Mouse (Mus musculus) CH12.LX (cell line): ENCODE data around the gene Spen. TPM values are rescaled to one million over a fixed set of nuclear protein-coding genes. Genes with fewer than 3 reads are reported as not detected.

ENCODE experiments used
- DNase-seq: peaks from one replicate; pipeline ENCODE4 v3.0.0-alpha.2; 2013; ENCODE audit errors: extremely low read depth
- H3K27ac ChIP-seq: 2 replicates; pipeline ENCODE4 v1.5.1; 2012; ENCODE audit warnings: low read depth, mild to moderate bottlenecking, control low read depth, moderate library complexity; ENCODE audit not compliant: insufficient read depth
- H3K27me3 ChIP-seq: replicated peaks from 2 replicates; pipeline ENCODE3; 2012; ENCODE audit warnings: inconsistent platforms
- H3K36me3 ChIP-seq, 2 experiments: replicated peaks in 1 of 2; 2 replicates each; pipeline versions ENCODE3 to v1.6.1; 2012; ENCODE audit warnings: inconsistent platforms in 1 of 2, low read length in 1 of 2, mild to moderate bottlenecking in 1 of 2, mixed read lengths in 1 of 2, moderate library complexity in 1 of 2; ENCODE audit not compliant: control insufficient read depth in 1 of 2, insufficient read depth in 1 of 2
- H3K4me1 ChIP-seq, 2 experiments: 2 replicates each; pipeline ENCODE4 v1.6.1; 2012; ENCODE audit warnings: inconsistent platforms in 1 of 2, moderate library complexity in 1 of 2; ENCODE audit not compliant: insufficient read depth in 2 of 2, control insufficient read depth in 1 of 2
- H3K4me2 ChIP-seq: 2 replicates; pipeline ENCODE4 v1.6.1; 2012; ENCODE audit warnings: low read depth, mild to moderate bottlenecking, control low read depth; ENCODE audit not compliant: poor library complexity, insufficient read depth, severe bottlenecking
- H3K4me3 ChIP-seq, 3 experiments: fragments of 150-350 bp in 1 of 3; sonication (generic) in 1 of 3; replicated peaks in 1 of 3; 2 replicates each; pipeline versions ENCODE3 to v1.5.1; 2011 to 2012; ENCODE audit warnings: low read depth in 2 of 3, low read length in 2 of 3, mild to moderate bottlenecking in 2 of 3, moderate library complexity in 2 of 3, control low read depth in 1 of 3, improper control_type of control experiment in 1 of 3, inconsistent platforms in 1 of 3, mixed read lengths in 1 of 3; ENCODE audit not compliant: poor library complexity in 1 of 3
- H3K79me2 ChIP-seq: replicated peaks from 2 replicates; pipeline ENCODE4 v1.6.1; 2012; ENCODE audit warnings: mild to moderate bottlenecking, moderate library complexity; ENCODE audit not compliant: control insufficient read depth, poor library complexity, insufficient read depth, severe bottlenecking; ENCODE audit errors: extremely low read depth
- H3K9ac ChIP-seq: 2 replicates; pipeline ENCODE4 v1.6.1; 2012; ENCODE audit warnings: low read depth, mild to moderate bottlenecking, control low read depth, moderate library complexity; ENCODE audit not compliant: insufficient read depth
- H3K9me3 ChIP-seq: replicated peaks from 2 replicates; pipeline ENCODE3; 2012; ENCODE audit warnings: low read length, inconsistent platforms, mixed read lengths
- BHLHE40 ChIP-seq: IDR thresholded peaks from 2 replicates; pipeline ENCODE4 v1.6.1; 2011; ENCODE audit warnings: mild to moderate bottlenecking, low read depth, low read length, improper control_type of control experiment
- CHD2 ChIP-seq: IDR thresholded peaks from 2 replicates; pipeline ENCODE4 v1.6.1; 2011; ENCODE audit warnings: low read length, improper control_type of control experiment
- CTCF ChIP-seq, 2 experiments: IDR thresholded peaks in 1 of 2; conservative IDR thresholded peaks in 1 of 2; 2 replicates each; pipeline ENCODE4 v1.5.1; 2011 to 2012; ENCODE audit warnings: low read depth in 2 of 2, low read length in 2 of 2, improper control_type of control experiment in 1 of 2, inconsistent platforms in 1 of 2, mild to moderate bottlenecking in 1 of 2, moderate library complexity in 1 of 2
- E2F4 ChIP-seq: IDR thresholded peaks from 2 replicates; pipeline ENCODE4 v1.6.1; 2011; ENCODE audit warnings: low read depth, low read length, improper control_type of control experiment; ENCODE audit not compliant: insufficient replicate concordance
- ELF1 ChIP-seq: IDR thresholded peaks from 2 replicates; pipeline ENCODE4 v1.6.1; 2014; ENCODE audit warnings: low read depth, mild to moderate bottlenecking, inconsistent platforms, low read length, improper control_type of control experiment
- ETS1 ChIP-seq: conservative IDR thresholded peaks from 2 replicates; pipeline ENCODE4 v1.6.1; 2012; ENCODE audit warnings: low read depth, mild to moderate bottlenecking, inconsistent platforms, low read length, improper control_type of control experiment, moderate library complexity
- GABPA ChIP-seq: IDR thresholded peaks from 2 replicates; pipeline ENCODE4 v1.6.1; 2012; ENCODE audit warnings: low read depth, low read length, improper control_type of control experiment, inconsistent platforms; ENCODE audit not compliant: insufficient replicate concordance
- IRF4 ChIP-seq: IDR thresholded peaks from 2 replicates; pipeline ENCODE4 v1.6.1; 2014; ENCODE audit warnings: low read depth, mild to moderate bottlenecking, inconsistent platforms, low read length, improper control_type of control experiment
- JUN ChIP-seq: IDR thresholded peaks from 2 replicates; pipeline ENCODE4 v1.6.1; 2011; ENCODE audit warnings: low read depth, mild to moderate bottlenecking, low read length, improper control_type of control experiment, moderate library complexity; ENCODE audit not compliant: insufficient read depth
- MAZ ChIP-seq: IDR thresholded peaks from 2 replicates; pipeline ENCODE4 v1.6.1; 2012; ENCODE audit warnings: low read depth, mild to moderate bottlenecking, inconsistent platforms, low read length, improper control_type of control experiment, moderate library complexity
- MEF2A ChIP-seq: IDR thresholded peaks from 2 replicates; pipeline ENCODE4 v1.6.1; 2014; ENCODE audit warnings: low read depth, mild to moderate bottlenecking, inconsistent platforms, low read length, improper control_type of control experiment, borderline replicate concordance
- MYC ChIP-seq: IDR thresholded peaks from 2 replicates; pipeline ENCODE4 v1.6.1; 2011; ENCODE audit warnings: low read depth, mild to moderate bottlenecking, improper control_type of control experiment, low read length
- NELFE ChIP-seq: IDR thresholded peaks from 2 replicates; pipeline ENCODE4 v1.6.1; 2011; ENCODE audit warnings: low read depth, low read length, improper control_type of control experiment
- POLR2A ChIP-seq: IDR thresholded peaks from 2 replicates; pipeline ENCODE4 v1.6.1; 2011; ENCODE audit warnings: low read depth, mild to moderate bottlenecking, improper control_type of control experiment, low read length
- SIN3A ChIP-seq: IDR thresholded peaks from 2 replicates; pipeline ENCODE4 v1.6.1; 2012; ENCODE audit warnings: low read length, improper control_type of control experiment, inconsistent platforms
- TCF12 ChIP-seq: IDR thresholded peaks from 2 replicates; pipeline ENCODE4 v1.6.1; 2014; ENCODE audit warnings: low read depth, mild to moderate bottlenecking, inconsistent platforms, low read length, improper control_type of control experiment
- USF1 ChIP-seq: IDR thresholded peaks from 2 replicates; pipeline ENCODE4 v1.6.1; 2014; ENCODE audit warnings: low read depth, mild to moderate bottlenecking, inconsistent platforms, low read length, improper control_type of control experiment
- USF2 ChIP-seq: conservative IDR thresholded peaks from 2 replicates; pipeline ENCODE4 v1.6.1; 2011; ENCODE audit warnings: low read depth, low read length, improper control_type of control experiment
- ZMIZ1 ChIP-seq: IDR thresholded peaks from 2 replicates; pipeline ENCODE4 v1.6.1; 2012; ENCODE audit warnings: low read depth, mild to moderate bottlenecking, inconsistent platforms, low read length, improper control_type of control experiment
- ZNF384 ChIP-seq: IDR thresholded peaks from 2 replicates; pipeline ENCODE4 v1.6.1; 2012; ENCODE audit warnings: low read depth, low read length, improper control_type of control experiment, inconsistent platforms
- dilution Hi-C: fragments of 300-500 bp; cut with MboI; formaldehyde crosslinking; loops from 2 replicates; pipeline ENCODE4 v1.14.3; 2020; ENCODE audit warnings: low sequenced_read_pairs; ENCODE audit not compliant: extremely low pct_unique_long_range_greater_than_20kb, extremely low pct_ligation_motif_present
- in situ Hi-C: fragments of 300-500 bp; cut with MboI; formaldehyde crosslinking; loops from 3 replicates; pipeline ENCODE4 v1.14.3; 2019; ENCODE audit warnings: low sequenced_read_pairs, low pct_ligation_motif_present, low pct_unique_long_range_greater_than_20kb, mixed read lengths
- polyA plus RNA-seq: library from polyadenylated mRNA; unstranded; fragments of >175 nt; gene quantifications from 2 replicates; pipeline ENCODE4 v1.2.1, GENCODE M21; 2012; ENCODE audit warnings: low read depth; ENCODE audit not compliant: insufficient read length
- total RNA-seq, 2 experiments: library from RNA; depleted of rRNA; stranded (reverse); fragments of 300-350 nt in 1 of 2; fragments of >200 nt in 1 of 2; gene quantifications; 2 replicates each; pipeline ENCODE4 v1.2.3; 2012 to 2014

Gene Spen
- total and polyA plus RNA-seq, 3 experiments, result 4.0 to 21.6 (median 10.2) TPM

- no peak for DNase-seq
- H3K9me3 ChIP-seq, result no peaks in the 10 kb centered on the region
- no peaks in the 10 kb centered on the region; the same call in 1 of the 2 replicates for H3K79me2 ChIP-seq
- H3K36me3 ChIP-seq, result peaks cover 60 to 92% of the 10 kb centered on the region in 2 experiments
- H3K27me3 ChIP-seq, result no peaks in the 10 kb centered on the region
- H3K4me3 ChIP-seq, result no peak overlapping the region
- in situ Hi-C loops, result no loop called here
- no peak for TF ChIP-seq BHLHE40
- no peak for TF ChIP-seq MEF2A
- TF ChIP-seq GABPA, result no peak
- TF ChIP-seq IRF4, result no peak
- TF ChIP-seq JUN, result no peak
- no peak for TF ChIP-seq ETS1
- no peak for TF ChIP-seq ELF1
- TF ChIP-seq MAZ, result no peak
- TF ChIP-seq E2F4, result no peak
- no peak for TF ChIP-seq USF1
- no peak for TF ChIP-seq NELFE
- no peak for TF ChIP-seq ZMIZ1
- no peak for TF ChIP-seq ZNF384
- TF ChIP-seq POLR2A, result no peak
- TF ChIP-seq TCF12, result no peak
- no peak overlapping the region for H3K9ac ChIP-seq
- H3K4me2 ChIP-seq, result no peak overlapping the region
- H3K4me1 ChIP-seq, result peaks cover 2 to 7% of the 10 kb centered on the region in 2 experiments; a peak in 1 of 4 replicates
- dilution Hi-C loops, result no loop called here
- no peak overlapping the region for H3K27ac ChIP-seq
These were observed 77.3 kb downstream of the Spen start for GRCm38 (mm10) chr4:141461088-141461487.

- no peak overlapping the region for H3K4me3 ChIP-seq
- dilution Hi-C loops, result no loop called here
- H3K4me1 ChIP-seq, result peaks cover 2 to 8% of the 10 kb centered on the region in 2 experiments; a peak in 1 of 4 replicates
- H3K36me3 ChIP-seq, result peaks cover 54 to 92% of the 10 kb centered on the region in 2 experiments
- no peak overlapping the region for H3K4me2 ChIP-seq
- in situ Hi-C loops, result no loop called here
- no peak overlapping the region for H3K9ac ChIP-seq
- no peak for DNase-seq
- TF ChIP-seq SIN3A, result no peak
- no peak for TF ChIP-seq MYC
- no peak for TF ChIP-seq JUN
- TF ChIP-seq NELFE, result no peak
- no peak for TF ChIP-seq USF2
- no peak for TF ChIP-seq CHD2
- TF ChIP-seq CTCF (conservative IDR thresholded peaks at IDR 0.05 in 1 of 2, IDR thresholded peaks at IDR 0.05 in 1 of 2; ENCODE audit: low read depth in 2 of 2, low read length in 2 of 2), result no peak
- H3K79me2 ChIP-seq, result peaks cover 2% of the 10 kb centered on the region; the same call in 1 of the 2 replicates
- no peaks in the 10 kb centered on the region for H3K9me3 ChIP-seq
- H3K27me3 ChIP-seq, result no peaks in the 10 kb centered on the region
- no peak overlapping the region for H3K27ac ChIP-seq
These were observed 77.9 kb downstream of the Spen start for GRCm38 (mm10) chr4:141460481-141460880.
